Mouse (Mus musculus): ENCODE measurements around the gene Reln. TPM values are rescaled to one million over a fixed set of nuclear protein-coding genes. Genes with fewer than 3 reads are reported as not detected.

The Reln gene
- polyA plus RNA-seq, 1 experiment from 2014 or later = 1.8 TPM

GRCm38 (mm10) chr5:21912835-21913530, 431.5 kb downstream of the Reln start:
- DNase-seq (ENCODE audit: low spot score) (peak; percentile 20), ATAC-seq (ENCODE audit: insufficient number of reproducible peaks, low FRiP score, low TSS enrichment, low read depth) (no peak)
- Histone ChIP-seq H3K27me3 (ENCODE audit: control insufficient read depth, insufficient read depth, low read length) (no peaks in the 10 kb centered on the region), H3K36me3 (ENCODE audit: control insufficient read depth, insufficient read depth, low read length) (no peaks in the 10 kb centered on the region), H3K9ac (ENCODE audit: low read length) (no peak overlapping the region), H3K4me2 (ENCODE audit: low read depth, severe bottlenecking) (no peak overlapping the region), H3K27ac (replicated peaks; ENCODE audit: low read depth, low read length) (no peak overlapping the region), H3K4me1 (ENCODE audit: control insufficient read depth, insufficient read depth, low read length) (no peaks in the 10 kb centered on the region), H3K4me3 (ENCODE audit: low read depth, low read length) (no peak overlapping the region), H3K9me3 (ENCODE audit: control insufficient read depth, low read length) (no peaks in the 10 kb centered on the region)
- WGBS = 81% methylated on average over 23 of the region's 23 CpGs

- no peak overlapping the region for H3K4me2 ChIP-seq (ENCODE audit: low read depth, severe bottlenecking)
- no peaks in the 10 kb centered on the region for H3K36me3 ChIP-seq (ENCODE audit: control insufficient read depth, insufficient read depth, low read length)
- no peak overlapping the region for H3K4me3 ChIP-seq (ENCODE audit: low read depth, low read length)
- no peaks in the 10 kb centered on the region for H3K9me3 ChIP-seq (ENCODE audit: control insufficient read depth, low read length)
- DNase-seq (ENCODE audit: low spot score) (no peak), ATAC-seq (ENCODE audit: insufficient number of reproducible peaks, low FRiP score, low TSS enrichment, low read depth) (no peak)
- no peak overlapping the region for H3K27ac ChIP-seq (replicated peaks; ENCODE audit: low read depth, low read length)
- whole genome bisulfite sequencing = 94% methylated on average over 12 of the region's 12 CpGs
- no peaks in the 10 kb centered on the region for H3K27me3 ChIP-seq (ENCODE audit: control insufficient read depth, insufficient read depth, low read length)
- H3K4me1 ChIP-seq (ENCODE audit: control insufficient read depth, insufficient read depth, low read length) = no peaks in the 10 kb centered on the region
- no peak overlapping the region for H3K9ac ChIP-seq (ENCODE audit: low read length)
These were observed 433.8 kb downstream of the Reln start for GRCm38 (mm10) chr5:21910726-21911125.

DNA sequence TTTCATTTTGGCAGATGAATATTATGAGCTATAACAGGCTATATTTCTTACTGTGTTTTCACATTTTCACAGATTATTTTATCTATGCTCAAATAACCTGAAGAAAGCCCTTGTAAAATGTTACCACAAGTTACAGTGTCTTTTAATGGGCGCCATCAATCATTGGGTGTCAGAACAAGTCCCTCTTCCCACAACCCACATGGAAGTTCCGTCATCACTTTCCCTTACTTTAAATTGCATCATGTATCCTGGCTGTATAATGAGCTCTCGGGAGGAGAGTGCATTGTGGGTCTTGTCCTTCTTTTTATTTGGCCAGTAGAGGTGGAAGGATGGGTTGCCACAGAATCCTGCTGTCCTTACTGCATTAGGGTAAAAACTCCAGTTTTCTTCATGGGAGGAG, 434.8 kb downstream of the Reln start:
- H3K4me1 ChIP-seq (ENCODE audit: control insufficient read depth, insufficient read depth, low read length) = no peaks in the 10 kb centered on the region
- H3K9me3 ChIP-seq (ENCODE audit: control insufficient read depth, low read length) = no peaks in the 10 kb centered on the region
- H3K27me3 ChIP-seq (ENCODE audit: control insufficient read depth, insufficient read depth, low read length) = no peaks in the 10 kb centered on the region
- no peak overlapping the region for H3K9ac ChIP-seq (ENCODE audit: low read length)
- DNase-seq (ENCODE audit: low spot score) (no peak), ATAC-seq (ENCODE audit: insufficient number of reproducible peaks, low FRiP score, low TSS enrichment, low read depth) (no peak)
- no peak overlapping the region for H3K4me3 ChIP-seq (ENCODE audit: low read depth, low read length)
- whole genome bisulfite sequencing = 81% methylated on average over 3 of the region's 3 CpGs
- no peaks in the 10 kb centered on the region for H3K36me3 ChIP-seq (ENCODE audit: control insufficient read depth, insufficient read depth, low read length)
- no peak overlapping the region for H3K4me2 ChIP-seq (ENCODE audit: low read depth, severe bottlenecking)
- no peak overlapping the region for H3K27ac ChIP-seq (replicated peaks; ENCODE audit: low read depth, low read length)

DNA sequence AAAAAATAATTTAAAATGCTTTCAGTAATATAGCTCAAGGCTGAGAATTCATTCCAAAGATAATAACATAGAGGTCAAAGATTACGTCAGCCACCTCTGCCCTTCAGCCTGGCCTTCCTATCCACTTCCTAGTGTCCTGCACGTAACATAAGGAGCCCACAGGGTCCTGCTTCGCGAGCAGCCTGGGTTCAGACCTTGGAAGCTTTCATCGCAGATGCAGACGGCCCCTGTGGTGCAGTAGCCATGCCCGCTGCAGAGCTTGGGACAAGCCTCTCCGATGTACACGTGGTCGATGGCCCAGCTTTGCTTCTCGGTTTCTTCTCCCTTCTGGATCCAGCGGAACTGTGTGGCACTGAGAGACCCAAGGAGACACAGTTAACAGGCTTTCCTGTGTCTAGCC, 443.1 kb downstream of the Reln start:
- no peak overlapping the region for H3K4me2 ChIP-seq (ENCODE audit: low read depth, severe bottlenecking)
- H3K27me3 ChIP-seq (ENCODE audit: control insufficient read depth, insufficient read depth, low read length) = no peaks in the 10 kb centered on the region
- H3K36me3 ChIP-seq (ENCODE audit: control insufficient read depth, insufficient read depth, low read length) = no peaks in the 10 kb centered on the region
- DNase-seq (ENCODE audit: low spot score) = no peak
- no peak for ATAC-seq (ENCODE audit: insufficient number of reproducible peaks, low FRiP score, low TSS enrichment, low read depth)
- H3K9ac ChIP-seq (ENCODE audit: low read length) = no peak overlapping the region
- WGBS = 71% methylated on average over 12 of the region's 12 CpGs
- H3K4me1 ChIP-seq (ENCODE audit: control insufficient read depth, insufficient read depth, low read length) = no peaks in the 10 kb centered on the region
- H3K4me3 ChIP-seq (ENCODE audit: low read depth, low read length) = no peak overlapping the region
- H3K27ac ChIP-seq (replicated peaks; ENCODE audit: low read depth, low read length) = no peak overlapping the region
- no peaks in the 10 kb centered on the region for H3K9me3 ChIP-seq (ENCODE audit: control insufficient read depth, low read length)

GRCm38 (mm10) chr5:21900891-21901290, 443.6 kb downstream of the Reln start:
- no peak overlapping the region for H3K27ac ChIP-seq (replicated peaks; ENCODE audit: low read depth, low read length)
- no peaks in the 10 kb centered on the region for H3K9me3 ChIP-seq (ENCODE audit: control insufficient read depth, low read length)
- no peak overlapping the region for H3K4me2 ChIP-seq (ENCODE audit: low read depth, severe bottlenecking)
- ATAC-seq (ENCODE audit: insufficient number of reproducible peaks, low FRiP score, low TSS enrichment, low read depth) (no peak), DNase-seq (ENCODE audit: low spot score) (no peak)
- no peak overlapping the region for H3K4me3 ChIP-seq (ENCODE audit: low read depth, low read length)
- WGBS = 77% methylated on average over 6 of the region's 6 CpGs
- no peaks in the 10 kb centered on the region for H3K36me3 ChIP-seq (ENCODE audit: control insufficient read depth, insufficient read depth, low read length)
- H3K27me3 ChIP-seq (ENCODE audit: control insufficient read depth, insufficient read depth, low read length) = no peaks in the 10 kb centered on the region
- H3K4me1 ChIP-seq (ENCODE audit: control insufficient read depth, insufficient read depth, low read length) = no peaks in the 10 kb centered on the region
- H3K9ac ChIP-seq (ENCODE audit: low read length) = no peak overlapping the region

DNA sequence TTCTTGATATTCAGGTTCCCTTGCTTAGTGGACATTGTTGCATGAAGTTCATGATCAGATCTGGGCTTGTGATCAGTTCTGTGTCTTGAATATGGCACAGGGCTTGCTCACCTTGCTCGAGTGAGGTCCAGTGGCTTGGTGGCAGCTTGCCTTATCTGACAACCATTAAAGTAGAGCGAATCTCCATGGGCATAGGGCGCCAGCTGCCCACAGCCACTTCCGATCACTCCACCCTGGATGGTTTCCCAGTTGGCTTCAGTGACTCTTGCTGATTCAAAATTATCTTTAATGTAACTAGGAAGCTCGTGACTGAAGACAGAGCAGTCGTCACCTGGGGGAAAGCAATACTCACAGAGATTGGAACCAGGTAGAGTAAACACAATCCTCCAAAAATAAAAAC, 445.6 kb downstream of the Reln start:
- no peaks in the 10 kb centered on the region for H3K27me3 ChIP-seq (ENCODE audit: control insufficient read depth, insufficient read depth, low read length)
- H3K36me3 ChIP-seq (ENCODE audit: control insufficient read depth, insufficient read depth, low read length) = no peaks in the 10 kb centered on the region
- no peak overlapping the region for H3K4me3 ChIP-seq (ENCODE audit: low read depth, low read length)
- H3K9ac ChIP-seq (ENCODE audit: low read length) = no peak overlapping the region
- no peaks in the 10 kb centered on the region for H3K9me3 ChIP-seq (ENCODE audit: control insufficient read depth, low read length)
- ATAC-seq (ENCODE audit: insufficient number of reproducible peaks, low FRiP score, low TSS enrichment, low read depth) (no peak), DNase-seq (ENCODE audit: low spot score) (no peak)
- no peaks in the 10 kb centered on the region for H3K4me1 ChIP-seq (ENCODE audit: control insufficient read depth, insufficient read depth, low read length)
- 87% methylated on average over 6 of the region's 6 CpGs for whole genome bisulfite sequencing
- no peak overlapping the region for H3K27ac ChIP-seq (replicated peaks; ENCODE audit: low read depth, low read length)
- no peak overlapping the region for H3K4me2 ChIP-seq (ENCODE audit: low read depth, severe bottlenecking)

GRCm38 (mm10) chr5:21896586-21896985, 447.9 kb downstream of the Reln start:
- no peak for DNase-seq (ENCODE audit: low spot score)
- Histone ChIP-seq H3K4me3 (ENCODE audit: low read depth, low read length) (no peak overlapping the region), H3K27ac (replicated peaks; ENCODE audit: low read depth, low read length) (no peak overlapping the region), H3K9ac (ENCODE audit: low read length) (no peak overlapping the region), H3K27me3 (ENCODE audit: control insufficient read depth, insufficient read depth, low read length) (no peaks in the 10 kb centered on the region), H3K4me1 (ENCODE audit: control insufficient read depth, insufficient read depth, low read length) (no peaks in the 10 kb centered on the region), H3K4me2 (ENCODE audit: low read depth, severe bottlenecking) (no peak overlapping the region), H3K36me3 (ENCODE audit: control insufficient read depth, insufficient read depth, low read length) (no peaks in the 10 kb centered on the region), H3K9me3 (ENCODE audit: control insufficient read depth, low read length) (no peaks in the 10 kb centered on the region)
- 73% methylated on average over 14 of the region's 14 CpGs for WGBS
- no peak for ATAC-seq (ENCODE audit: insufficient number of reproducible peaks, low FRiP score, low TSS enrichment, low read depth)

GRCm38 (mm10) chr5:21894168-21894567, 450.3 kb downstream of the Reln start:
- no peak overlapping the region for H3K9ac ChIP-seq (ENCODE audit: low read length)
- no peak for ATAC-seq (ENCODE audit: insufficient number of reproducible peaks, low FRiP score, low TSS enrichment, low read depth)
- H3K4me2 ChIP-seq (ENCODE audit: low read depth, severe bottlenecking) = no peak overlapping the region
- no peak overlapping the region for H3K27ac ChIP-seq (replicated peaks; ENCODE audit: low read depth, low read length)
- DNase-seq (ENCODE audit: low spot score) = no peak
- no peaks in the 10 kb centered on the region for H3K27me3 ChIP-seq (ENCODE audit: control insufficient read depth, insufficient read depth, low read length)
- WGBS = 87% methylated on average over 3 of the region's 3 CpGs
- H3K4me3 ChIP-seq (ENCODE audit: low read depth, low read length) = no peak overlapping the region
- H3K36me3 ChIP-seq (ENCODE audit: control insufficient read depth, insufficient read depth, low read length) = no peaks in the 10 kb centered on the region
- H3K9me3 ChIP-seq (ENCODE audit: control insufficient read depth, low read length) = no peaks in the 10 kb centered on the region
- H3K4me1 ChIP-seq (ENCODE audit: control insufficient read depth, insufficient read depth, low read length) = no peaks in the 10 kb centered on the region

DNA sequence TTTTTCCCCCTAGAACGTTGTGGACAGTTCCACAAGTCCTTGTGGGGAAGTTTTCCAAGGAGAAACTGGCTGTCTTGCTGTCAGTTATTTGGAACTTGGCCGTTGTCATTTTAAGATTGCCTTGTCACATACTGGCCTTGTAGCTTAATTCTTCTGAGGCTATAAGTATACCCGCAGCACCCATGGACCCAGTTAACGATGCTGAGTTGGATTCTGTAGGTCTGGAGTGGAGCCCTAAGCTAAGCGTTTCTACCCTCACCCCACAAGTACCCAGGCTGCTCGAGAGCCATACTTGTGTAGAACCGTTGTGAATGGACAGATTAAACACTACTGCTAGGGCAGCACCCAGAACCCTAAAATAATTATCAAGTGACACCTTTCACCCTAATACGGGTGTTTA, 477.8 kb downstream of the Reln start:
- H3K27me3 ChIP-seq (ENCODE audit: control insufficient read depth, insufficient read depth, low read length) = peaks cover 2% of the 10 kb centered on the region; the same call in 1 of the 2 replicates
- no peak for DNase-seq (ENCODE audit: low spot score)
- no peak for ATAC-seq (ENCODE audit: insufficient number of reproducible peaks, low FRiP score, low TSS enrichment, low read depth)
- H3K27ac ChIP-seq (replicated peaks; ENCODE audit: low read depth, low read length) = no peak overlapping the region
- no peaks in the 10 kb centered on the region for H3K9me3 ChIP-seq (ENCODE audit: control insufficient read depth, low read length)
- no peak overlapping the region for H3K4me2 ChIP-seq (ENCODE audit: low read depth, severe bottlenecking)
- whole genome bisulfite sequencing = 62% methylated on average over 8 of the region's 8 CpGs
- H3K9ac ChIP-seq (ENCODE audit: low read length) = no peak overlapping the region
- H3K36me3 ChIP-seq (ENCODE audit: control insufficient read depth, insufficient read depth, low read length) = no peaks in the 10 kb centered on the region
- no peak overlapping the region for H3K4me3 ChIP-seq (ENCODE audit: low read depth, low read length)
- H3K4me1 ChIP-seq (ENCODE audit: control insufficient read depth, insufficient read depth, low read length) = 0 out of 2 replicates have a peak, but pooled peaks cover 3% of the 10 kb centered on the region

Data from limb, embryonic 11.5 days (tissue).